Mouse (Mus musculus) kidney, embryonic 14.5 days (tissue): Measurements from ENCODE around the gene Uchl3. TPM values are rescaled to one million over a fixed set of nuclear protein-coding genes. Genes with fewer than 3 reads are reported as not detected.

Experiments
- ATAC-seq: fragments of 200-750 bp; cut with Nextera tagmentation; 2 replicates; pipeline ENCODE4 v1.8.0; 2017; ENCODE audit warnings: moderate number of reproducible peaks, mild to moderate bottlenecking, moderate TSS enrichment, moderate library complexity; ENCODE audit not compliant: low FRiP score, low TSS enrichment
- H3K27ac ChIP-seq: fragments of 300-500 bp; sonication (generic); 2 replicates; pipeline ENCODE4 v1.5.1; 2014; ENCODE audit warnings: low read depth, mild to moderate bottlenecking, low read length, moderate library complexity, mixed read lengths
- H3K27me3 ChIP-seq: fragments of 300-500 bp; sonication (generic); 2 replicates; pipeline ENCODE4 v1.6.1; 2014; ENCODE audit warnings: mild to moderate bottlenecking, low read length; ENCODE audit not compliant: control insufficient read depth, insufficient read depth
- H3K36me3 ChIP-seq: fragments of 300-500 bp; sonication (generic); 2 replicates; pipeline ENCODE4 v1.6.1; 2014; ENCODE audit warnings: low read length, mixed read lengths; ENCODE audit not compliant: control insufficient read depth, insufficient read depth
- H3K4me1 ChIP-seq: fragments of 300-500 bp; sonication (generic); 2 replicates; pipeline ENCODE4 v1.6.1; 2014; ENCODE audit warnings: low read length, mixed read lengths; ENCODE audit not compliant: control insufficient read depth, insufficient read depth
- H3K4me2 ChIP-seq: fragments of 300-500 bp; sonication (generic); replicated peaks from 2 replicates; pipeline ENCODE4 v1.6.1; 2014; ENCODE audit warnings: low read depth, mild to moderate bottlenecking, low read length
- H3K4me3 ChIP-seq: fragments of 300-500 bp; sonication (generic); 2 replicates; pipeline ENCODE4 v1.5.1; 2014; ENCODE audit warnings: mild to moderate bottlenecking, low read length
- H3K9ac ChIP-seq: fragments of 300-500 bp; sonication (generic); 2 replicates; pipeline ENCODE4 v1.6.1; 2014; ENCODE audit warnings: low read depth, mild to moderate bottlenecking, low read length, moderate library complexity
- H3K9me3 ChIP-seq: fragments of 300-500 bp; sonication (generic); 2 replicates; pipeline ENCODE4 v1.6.1; 2016; ENCODE audit warnings: low read length; ENCODE audit not compliant: control insufficient read depth
- WGBS: fragments of 180-500 bp; shearing (Covaris S2); extraction: QIAGEN DNeasy Blood & Tissue Kit; methylation state at CpG from one replicate; pipeline ENCODE4 v1.1.7; 2014; 5-methylcytosine and 5-hydroxymethylcytosine counted together
- polyA plus RNA-seq: library from polyadenylated mRNA; unstranded; fragments of >200 nt; fragmentation: Nextera tagmentation; extraction: Ambion mirVana; gene quantifications from 2 replicates; pipeline ENCODE4 v1.2.1, GENCODE M21; 2014

The Uchl3 gene
- polyA plus RNA-seq, 1 experiment from 2014 or later, result 173 TPM

- no peaks in the 10 kb centered on the region for H3K4me1 ChIP-seq
- no peak for ATAC-seq
Observed at GRCm38 (mm10) chr14:101630548-101630947, 23.2 kb upstream of the Uchl3 start.

GRCm38 (mm10) chr14:101635765-101636164, 18.0 kb upstream of the Uchl3 start:
- H3K9me3 ChIP-seq, result no peaks in the 10 kb centered on the region
- 100% methylated on average over 1 of the region's 1 CpGs for WGBS
- H3K4me3 ChIP-seq, result no peak overlapping the region
- peaks cover 19% of the 10 kb centered on the region; the same call in 1 of the 2 replicates for H3K36me3 ChIP-seq
- no peaks in the 10 kb centered on the region for H3K27me3 ChIP-seq
- ATAC-seq, result no peak
- H3K9ac ChIP-seq, result no peak overlapping the region
- no peak overlapping the region for H3K4me2 ChIP-seq
- no peak overlapping the region for H3K27ac ChIP-seq
- peaks cover 4% of the 10 kb centered on the region; the same call in 1 of the 2 replicates for H3K4me1 ChIP-seq

More at GRCm38 (mm10) chr14:101630548-101630947, 23.2 kb upstream of the Uchl3 start:
- Histone ChIP-seq H3K4me2 (no peak overlapping the region), H3K4me3 (no peak overlapping the region), H3K36me3 (peaks cover 19% of the 10 kb centered on the region; the same call in 1 of the 2 replicates), H3K27ac (no peak overlapping the region), H3K9me3 (no peaks in the 10 kb centered on the region), H3K27me3 (no peaks in the 10 kb centered on the region), H3K9ac (no peak overlapping the region)
- 84% methylated on average over 2 of the region's 2 CpGs for WGBS

- 94% methylated on average over 6 of the region's 6 CpGs for WGBS
- no peak overlapping the region for H3K4me2 ChIP-seq
- H3K9ac ChIP-seq, result no peak overlapping the region
- no peak for ATAC-seq
- H3K4me1 ChIP-seq, result peaks cover 4% of the 10 kb centered on the region; the same call in 1 of the 2 replicates
- peaks cover 16% of the 10 kb centered on the region; the same call in 1 of the 2 replicates for H3K36me3 ChIP-seq
- H3K9me3 ChIP-seq, result no peaks in the 10 kb centered on the region
- no peak overlapping the region for H3K27ac ChIP-seq
- no peaks in the 10 kb centered on the region for H3K27me3 ChIP-seq
- H3K4me3 ChIP-seq, result no peak overlapping the region
Observed at GRCm38 (mm10) chr14:101637381-101637780, 16.4 kb upstream of the Uchl3 start.

GRCm38 (mm10) chr14:101640153-101640843, 13.5 kb upstream of the Uchl3 start, which contains the start of gene Commd6:
Gene Commd6 (minus strand): TSS chr14:101640686.
- Histone ChIP-seq H3K9ac (peak within 1 kb of the TSS; percentile 73), H3K4me1 (peaks cover 4% of the 10 kb centered on the region; the same call in 1 of the 2 replicates), H3K4me2 (peak within 1 kb of the TSS; percentile 84), H3K4me3 (peak within 1 kb of the TSS; percentile 71), H3K27me3 (no peaks in the 10 kb centered on the region), H3K27ac (peak within 1 kb of the TSS; percentile 83), H3K9me3 (no peaks in the 10 kb centered on the region), H3K36me3 (no peaks in the 10 kb centered on the region)
- peak; percentile 99 for ATAC-seq
- WGBS, result under 1% methylated on average over 33 of the region's 39 CpGs

GRCm38 (mm10) chr14:101644948-101645347, 8.8 kb upstream of the Uchl3 start:
- Histone ChIP-seq H3K4me1 (no peaks in the 10 kb centered on the region), H3K4me2 (no peak overlapping the region), H3K36me3 (no peaks in the 10 kb centered on the region), H3K4me3 (no peak overlapping the region), H3K9ac (no peak overlapping the region), H3K27ac (no peak overlapping the region), H3K9me3 (no peaks in the 10 kb centered on the region), H3K27me3 (no peaks in the 10 kb centered on the region)
- WGBS, result 89% methylated on average over 1 of the region's 1 CpGs
- no peak for ATAC-seq

GRCm38 (mm10) chr14:101650551-101650950, 3.2 kb upstream of the Uchl3 start:
- Histone ChIP-seq H3K4me3 (no peak overlapping the region), H3K9ac (no peak overlapping the region), H3K4me2 (no peak overlapping the region), H3K4me1 (no peaks in the 10 kb centered on the region), H3K27ac (no peak overlapping the region), H3K27me3 (no peaks in the 10 kb centered on the region), H3K36me3 (no peaks in the 10 kb centered on the region), H3K9me3 (no peaks in the 10 kb centered on the region)
- 91% methylated on average over 4 of the region's 4 CpGs for WGBS
- no peak for ATAC-seq

GRCm38 (mm10) chr14:101652571-101652970, 1.2 kb upstream of the Uchl3 start:
- Histone ChIP-seq H3K9me3 (no peaks in the 10 kb centered on the region), H3K36me3 (no peaks in the 10 kb centered on the region), H3K4me2 (no peak overlapping the region), H3K27ac (no peak overlapping the region), H3K4me3 (no peak overlapping the region), H3K27me3 (no peaks in the 10 kb centered on the region), H3K9ac (no peak overlapping the region), H3K4me1 (no peaks in the 10 kb centered on the region)
- 89% methylated on average over 6 of the region's 6 CpGs for WGBS
- no peak for ATAC-seq

- H3K27ac ChIP-seq, result no peak overlapping the region
- H3K4me1 ChIP-seq, result no peaks in the 10 kb centered on the region
- H3K27me3 ChIP-seq, result no peaks in the 10 kb centered on the region
- peak; percentile 30 for ATAC-seq
- no peaks in the 10 kb centered on the region for H3K36me3 ChIP-seq
- WGBS, result under 1% methylated on average over 10 of the region's 10 CpGs
- peak overlapping the region; percentile 86 for H3K4me2 ChIP-seq
- peak overlapping the region; percentile 90 for H3K4me3 ChIP-seq
- H3K9me3 ChIP-seq, result no peaks in the 10 kb centered on the region
- peak overlapping the region; percentile 80 for H3K9ac ChIP-seq
Observed at GRCm38 (mm10) chr14:101654526-101654909, 751 bp downstream of the Uchl3 start.

GRCm38 (mm10) chr14:101656307-101656706, 2.5 kb downstream of the Uchl3 start:
- Histone ChIP-seq H3K4me1 (no peaks in the 10 kb centered on the region), H3K9me3 (no peaks in the 10 kb centered on the region), H3K9ac (no peak overlapping the region), H3K4me3 (no peak overlapping the region), H3K27ac (no peak overlapping the region), H3K4me2 (no peak overlapping the region), H3K36me3 (peaks cover 5% of the 10 kb centered on the region; the same call in 1 of the 2 replicates), H3K27me3 (no peaks in the 10 kb centered on the region)
- ATAC-seq, result no peak
- 87% methylated on average over 10 of the region's 10 CpGs for WGBS
